Mouse (Mus musculus): ENCODE measurements around the gene Lrrc23.

Gene Lrrc23

DNA sequence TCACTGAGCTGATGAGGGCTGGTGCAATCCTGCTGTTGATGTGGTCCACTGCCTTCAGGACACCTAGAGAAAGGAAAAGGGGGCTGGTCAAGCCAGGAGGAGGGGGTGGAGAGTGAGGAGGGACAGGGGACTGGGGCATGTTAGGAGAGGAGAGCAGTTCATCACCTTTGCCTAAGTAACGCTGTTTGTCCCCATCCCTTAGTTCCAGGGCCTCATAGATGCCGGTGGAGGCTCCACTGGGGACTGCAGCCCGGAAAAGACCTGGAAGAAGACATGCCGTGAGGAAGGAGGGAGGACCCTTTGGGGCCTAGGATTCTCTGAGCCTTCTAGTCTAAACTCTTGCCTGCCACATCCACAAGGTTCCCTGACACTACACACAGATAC, 12.0 kb downstream of the Lrrc23 start:
- DNase-seq, result no peak

GRCm38 (mm10) chr6:124765951-124766350, 13.6 kb downstream of the Lrrc23 start:
- no peak for DNase-seq

- DNase-seq, result peak; percentile 69 to 83
Measured at GRCm38 (mm10) chr6:124759259-124759658, 20.3 kb downstream of the Lrrc23 start.

GRCm38 (mm10) chr6:124758849-124759232, 20.7 kb downstream of the Lrrc23 start:
- no peak for DNase-seq

- DNase-seq, result no peak
Measured at GRCm38 (mm10) chr6:124757909-124758848, 21.3 kb downstream of the Lrrc23 start.

- no peak for DNase-seq
Measured at GRCm38 (mm10) chr6:124757351-124757880, 22.1 kb downstream of the Lrrc23 start.

DNA sequence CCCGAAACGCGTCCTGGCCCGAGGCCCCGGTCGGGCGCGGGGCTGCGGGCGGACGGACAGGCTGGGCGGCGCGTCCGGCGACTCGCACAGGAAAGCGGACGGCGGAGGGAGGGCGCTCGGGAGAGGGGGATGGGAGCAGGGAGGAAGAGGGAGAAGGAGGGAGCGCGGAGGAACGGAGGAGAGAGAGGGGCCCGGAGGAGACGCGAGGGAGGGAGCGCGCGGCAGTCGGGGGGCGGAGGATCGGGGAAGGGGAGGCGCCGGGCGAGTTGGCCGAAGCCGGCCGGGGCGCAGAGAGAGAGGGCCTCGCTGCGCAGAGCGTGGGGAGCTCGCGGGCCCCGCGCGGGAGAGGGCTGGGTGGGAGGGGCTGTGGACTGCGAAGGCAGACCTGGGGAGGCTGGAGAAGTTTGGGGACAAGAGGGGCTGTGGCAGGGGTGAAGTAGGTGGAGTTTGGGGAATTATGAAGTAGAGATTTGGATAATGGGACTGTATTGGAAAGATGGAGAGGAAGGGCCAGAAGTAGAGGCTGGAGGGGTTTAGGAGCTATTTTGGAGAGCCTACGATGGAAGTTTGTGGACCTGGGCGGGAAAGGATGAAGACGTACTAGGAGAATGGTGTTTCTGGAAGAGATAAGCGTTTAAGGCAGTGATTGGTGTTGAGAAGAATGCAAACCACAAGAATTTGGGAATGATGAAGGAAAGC, 22.7 kb downstream of the Lrrc23 start:
- DNase-seq, result peak; percentile 60 to 64

DNA sequence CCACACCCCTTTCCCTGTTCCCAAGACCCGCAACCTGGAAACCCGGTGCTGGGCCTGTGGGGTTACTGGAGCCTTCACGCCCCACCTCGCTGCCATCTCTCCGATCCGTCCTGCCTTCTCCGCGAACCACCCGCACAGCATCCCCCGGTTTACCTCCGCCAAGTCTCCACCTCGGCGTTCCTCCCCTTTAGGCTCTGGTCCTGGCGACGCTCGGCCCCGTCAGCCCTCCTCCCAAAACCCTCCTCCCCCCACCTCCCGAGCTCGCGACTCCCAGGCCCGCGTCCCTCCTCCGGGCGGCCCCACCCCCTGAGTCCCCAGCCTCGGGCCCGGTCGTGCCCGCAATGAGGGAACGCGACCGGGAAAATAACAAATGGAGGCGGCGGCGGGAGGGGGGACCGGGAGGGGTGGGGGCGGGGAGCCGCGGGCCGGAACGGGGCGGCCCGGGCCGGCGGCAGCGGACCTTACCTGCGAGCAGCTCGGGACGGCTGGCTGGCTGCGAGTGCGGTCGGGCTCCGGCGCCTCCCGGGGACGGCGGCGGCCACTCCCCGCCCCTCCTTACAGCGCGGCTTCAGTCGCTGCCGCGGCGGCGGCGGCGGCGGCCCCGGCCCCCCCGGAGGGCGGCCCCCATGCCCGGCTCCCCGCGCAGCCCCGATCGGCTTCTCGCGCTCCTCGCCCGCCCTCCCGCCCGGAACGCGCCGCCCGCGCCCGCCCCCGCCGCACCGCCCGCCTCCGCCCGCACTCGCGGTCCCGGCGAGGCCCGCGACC, 23.5 kb downstream of the Lrrc23 start, which contains the start of the genes Gm45234 and Atn1:
Gene Gm45234, minus strand, starts transcription at position 191 of the 765 bp plus-strand sequence.
Gene Atn1, minus strand, starts transcription at position 694 of the 765 bp plus-strand sequence.
- DNase-seq, result peak in 1 of 2 experiments; percentile 56

DNA sequence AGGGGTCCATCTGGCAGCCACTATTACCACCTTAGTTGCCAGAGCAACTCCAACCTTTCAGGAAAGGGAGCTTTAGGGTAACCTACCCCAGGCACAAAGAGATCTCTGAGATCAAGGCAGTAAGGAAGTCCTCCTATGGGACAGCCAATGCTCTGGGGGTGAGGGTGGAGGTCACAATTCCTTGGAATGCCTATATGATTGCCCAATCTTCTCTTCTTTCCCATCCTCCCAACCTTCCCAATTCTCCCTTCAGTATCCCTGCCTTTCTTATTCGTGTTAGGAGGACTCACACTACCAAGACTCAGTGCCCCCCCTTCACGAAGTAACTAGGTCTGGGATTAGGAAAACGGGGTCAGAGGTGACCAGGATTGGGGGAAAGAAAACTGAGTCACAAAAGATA, 24.2 kb downstream of the Lrrc23 start:
- no peak for DNase-seq

GRCm38 (mm10) chr6:124753861-124754260, 25.7 kb downstream of the Lrrc23 start:
- DNase-seq, result no peak

DNA sequence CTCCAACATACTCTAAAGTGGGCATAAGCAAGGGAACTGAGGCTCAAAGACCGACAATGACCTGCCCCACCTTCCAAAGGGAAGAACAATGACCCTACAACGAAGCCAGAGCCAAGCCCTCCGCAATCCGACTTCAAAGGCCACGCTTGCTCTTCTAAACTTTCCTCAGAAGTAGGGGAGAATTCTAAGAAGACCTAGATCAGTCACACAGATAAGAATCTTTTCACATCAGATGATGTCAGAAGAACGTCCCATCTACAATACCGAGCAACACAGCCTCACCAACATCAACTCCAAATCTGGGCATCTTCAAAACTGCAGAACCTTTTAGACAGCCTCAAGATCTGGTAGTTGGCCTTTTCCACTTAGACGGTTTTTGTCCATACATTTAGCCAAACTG, 29.1 kb downstream of the Lrrc23 start:
- no peak for DNase-seq

DNA sequence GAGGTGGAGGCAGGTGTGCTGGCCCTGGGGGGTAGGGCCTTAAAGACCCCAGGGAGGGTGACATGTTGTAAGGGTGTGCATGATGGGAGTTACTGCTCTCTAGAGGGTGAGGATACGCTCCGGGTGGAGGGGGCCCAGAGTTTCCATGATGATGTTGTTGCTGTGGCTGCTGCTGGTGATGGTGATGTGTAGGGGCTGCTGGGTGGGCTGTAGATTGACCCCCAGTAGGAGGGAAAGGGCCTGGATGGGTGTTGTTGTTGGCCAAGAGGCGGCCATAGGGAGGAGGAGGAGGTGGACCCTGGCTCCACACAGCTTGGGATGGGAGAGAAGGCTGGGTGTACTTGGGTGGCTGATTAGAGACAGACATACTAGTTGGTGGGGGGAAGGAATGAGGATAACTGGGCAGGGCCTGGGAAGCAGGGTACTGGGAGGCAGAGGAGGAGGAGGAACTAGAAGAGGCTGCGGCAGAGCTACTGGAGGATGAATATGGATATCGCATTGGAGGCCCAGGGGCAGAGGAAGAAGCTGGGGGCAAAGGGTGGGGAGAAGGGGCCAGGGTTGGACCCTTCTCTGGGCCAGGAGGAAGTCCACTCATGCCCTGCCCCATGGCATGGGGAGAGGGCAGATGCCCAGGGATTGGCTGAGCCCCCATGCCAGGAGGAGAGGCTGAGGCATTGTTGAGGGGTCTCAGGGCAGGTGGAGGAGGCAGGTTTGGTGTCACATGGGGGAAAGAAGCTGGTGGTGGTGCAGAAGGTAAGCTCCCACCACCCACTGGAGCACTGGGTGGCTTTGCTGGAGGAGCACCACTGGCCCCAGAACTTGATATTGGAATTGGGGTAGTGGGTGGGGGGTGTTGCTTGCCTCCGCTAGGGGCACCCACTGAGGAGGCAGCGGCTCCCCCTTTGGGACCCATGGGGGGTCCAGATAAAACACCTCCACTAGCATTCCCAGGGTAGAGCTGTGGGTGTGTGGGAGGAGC, 32.6 kb downstream of the Lrrc23 start:
- no peak for DNase-seq

DNA sequence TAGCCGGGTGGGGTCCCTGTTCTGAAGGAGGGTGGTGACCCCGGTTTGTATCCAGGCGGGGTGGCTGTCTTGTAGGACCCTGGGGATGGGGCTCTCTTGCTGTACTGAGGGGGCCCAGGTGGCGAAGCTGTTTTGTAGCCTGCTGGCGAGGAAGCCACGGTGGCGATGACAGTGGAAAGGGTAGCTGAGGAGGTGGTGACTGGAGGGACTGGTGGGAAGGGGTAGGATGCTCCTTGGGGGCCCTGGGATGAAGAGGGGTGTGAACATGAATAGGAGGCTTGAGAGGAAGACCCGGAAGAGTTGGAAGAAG, 33.3 kb downstream of the Lrrc23 start:
- no peak for DNase-seq

GRCm38 (mm10) chr6:124745490-124746295, 33.8 kb downstream of the Lrrc23 start:
- peak; percentile 89 to 93 for DNase-seq

DNA sequence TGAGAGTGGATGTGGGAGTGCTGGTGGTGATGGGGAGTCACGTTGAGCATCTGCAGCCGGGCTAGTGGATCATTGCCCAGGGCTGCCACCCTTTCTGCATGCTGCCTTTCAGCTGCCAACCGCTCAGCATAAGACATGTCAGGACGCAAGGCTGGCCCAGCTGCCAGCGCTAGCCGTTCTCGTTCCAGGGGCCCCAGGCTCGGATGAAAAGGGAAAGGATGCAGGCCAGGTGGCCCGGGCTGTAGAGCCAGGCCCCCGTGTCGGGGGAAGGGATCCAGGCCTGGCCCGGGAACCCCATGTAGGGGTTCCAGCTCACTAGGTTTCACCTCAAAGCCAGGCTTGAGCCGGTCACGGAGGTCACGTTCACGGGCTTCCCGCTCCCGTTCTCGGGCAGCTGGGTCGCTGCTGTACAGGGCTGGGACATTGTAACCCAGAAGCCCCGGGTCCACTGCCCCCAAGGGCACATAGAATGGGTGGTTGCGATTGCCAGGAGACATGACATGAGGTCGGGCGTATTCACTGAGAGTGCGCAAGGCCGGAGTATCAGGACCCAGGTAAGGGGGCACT, 34.7 kb downstream of the Lrrc23 start:
- DNase-seq, result no peak

GRCm38 (mm10) chr6:124743647-124744046, 35.9 kb downstream of the Lrrc23 start:
- no peak for DNase-seq

DNA sequence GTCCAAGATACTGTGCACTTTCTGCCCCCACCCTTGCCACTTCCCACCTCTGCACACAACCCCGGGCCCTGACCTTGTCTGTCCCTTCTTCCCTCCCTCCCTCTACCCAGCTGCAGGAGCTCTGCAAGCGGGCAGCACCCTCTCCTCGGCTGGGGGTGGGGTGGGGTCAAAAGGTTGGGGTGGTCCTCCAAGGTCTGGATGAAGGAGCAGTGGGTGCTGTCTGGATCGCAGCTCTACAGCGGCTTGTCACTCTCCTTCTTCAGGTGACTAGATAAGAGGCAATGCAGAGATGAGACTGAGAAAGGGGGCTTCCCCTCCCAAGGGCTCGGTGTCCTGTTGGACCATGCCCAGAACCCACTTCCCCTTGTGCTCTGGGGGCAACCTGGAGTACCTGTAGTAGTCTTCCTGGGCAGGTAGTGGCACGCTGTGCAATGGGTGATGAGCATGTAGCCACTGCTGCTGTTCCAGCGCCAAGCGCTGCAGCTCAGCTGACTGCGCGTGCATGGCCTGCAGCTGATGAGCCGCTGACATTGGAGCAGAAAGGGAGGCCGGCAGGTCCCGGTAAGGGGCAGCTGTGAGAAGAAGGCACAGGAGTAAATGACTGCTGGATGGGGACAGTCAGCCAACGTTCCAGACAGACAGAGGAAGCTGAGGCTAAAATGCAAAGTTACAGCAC, 36.5 kb downstream of the Lrrc23 start:
- no peak for DNase-seq

- DNase-seq, result no peak
Measured at GRCm38 (mm10) chr6:124741842-124742241, 37.7 kb downstream of the Lrrc23 start.

DNA sequence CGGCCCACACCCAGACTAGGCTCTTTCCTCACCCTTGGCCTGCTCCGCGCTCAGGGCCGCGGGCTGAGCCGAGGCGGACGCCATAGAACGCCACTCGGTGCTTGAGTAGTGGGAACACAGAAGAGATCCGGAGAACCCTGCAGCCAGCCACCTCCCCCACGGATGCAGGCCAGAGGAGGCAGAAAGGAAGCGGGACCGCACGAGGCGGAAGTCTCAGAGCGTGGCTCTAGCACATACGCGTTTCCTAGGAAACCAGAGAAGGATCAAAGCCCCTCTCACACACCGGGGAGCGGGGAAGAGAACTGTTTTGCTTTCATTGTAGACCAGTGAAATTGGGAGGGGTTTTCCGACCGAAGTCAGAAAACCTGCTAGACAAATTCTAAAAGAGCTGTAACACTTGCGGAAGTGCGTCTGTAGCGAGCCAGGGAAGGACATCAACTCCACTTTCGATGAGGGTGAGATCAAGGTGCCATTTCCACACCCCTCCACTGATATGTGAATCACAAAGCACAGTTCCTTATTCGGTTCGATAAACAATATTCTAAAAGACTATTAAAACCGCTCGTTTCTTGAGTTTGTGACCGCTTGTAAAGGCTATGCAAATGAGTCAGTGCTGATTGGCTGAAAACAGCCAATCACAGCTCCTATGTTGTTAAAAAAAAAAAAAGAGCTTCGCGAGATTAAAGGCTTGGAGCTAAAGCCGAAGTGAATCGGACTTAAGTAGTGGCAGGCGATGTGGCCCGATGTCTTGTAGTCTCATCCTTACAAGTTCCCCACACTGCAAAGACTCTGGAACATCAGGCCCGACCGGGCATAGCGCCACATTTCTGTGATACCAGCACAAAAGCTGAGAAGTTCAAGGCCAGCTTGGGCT, 38.4 kb downstream of the Lrrc23 start, which contains the start of gene Grcc10:
Gene Grcc10, minus strand, starts transcription at position 487 of the 874 bp plus-strand sequence.
- DNase-seq, result peak; percentile 79 to 82

All from spleen, adult 18-20 months (tissue).